Mouse (Mus musculus) midbrain, embryonic 15.5 days (tissue): ENCODE measurements around the gene Sh2d6. TPM values are rescaled to one million over a fixed set of nuclear protein-coding genes. Genes with fewer than 3 reads are reported as not detected.

Experiments used
- ATAC-seq: fragments of 200-750 bp; cut with Nextera tagmentation; replicated peaks from 2 replicates; pipeline ENCODE4 v1.8.0; 2017; ENCODE audit warnings: moderate TSS enrichment
- H3K27ac ChIP-seq: fragments of 300-500 bp; sonication (generic); 2 replicates; pipeline ENCODE4 v1.5.1; 2015; ENCODE audit warnings: mild to moderate bottlenecking, inconsistent platforms
- H3K27me3 ChIP-seq: fragments of 300-500 bp; sonication (generic); replicated peaks from 2 replicates; pipeline ENCODE4 v1.6.1; 2015; ENCODE audit warnings: inconsistent platforms
- H3K36me3 ChIP-seq: fragments of 300-500 bp; sonication (generic); replicated peaks from 2 replicates; pipeline ENCODE4 v1.6.1; 2015; ENCODE audit warnings: inconsistent platforms
- H3K4me1 ChIP-seq: fragments of 300-500 bp; sonication (generic); 2 replicates; pipeline ENCODE4 v1.6.1; 2015; ENCODE audit warnings: inconsistent platforms
- H3K4me2 ChIP-seq: fragments of 300-500 bp; sonication (generic); 2 replicates; pipeline ENCODE4 v1.6.1; 2015; ENCODE audit warnings: inconsistent platforms, mild to moderate bottlenecking, moderate library complexity
- H3K4me3 ChIP-seq: fragments of 300-500 bp; sonication (generic); 2 replicates; pipeline ENCODE4 v1.5.1; 2015; ENCODE audit warnings: mild to moderate bottlenecking, inconsistent platforms
- H3K9ac ChIP-seq: fragments of 300-500 bp; sonication (generic); 2 replicates; pipeline ENCODE4 v1.6.1; 2015; ENCODE audit warnings: mild to moderate bottlenecking, inconsistent platforms
- H3K9me3 ChIP-seq: fragments of 300-500 bp; sonication (generic); 2 replicates; pipeline ENCODE4 v1.6.1; 2016; ENCODE audit warnings: inconsistent platforms
- WGBS: fragments of 180-500 bp; shearing (Covaris S2); methylation state at CpG from one replicate; pipeline ENCODE4 v1.1.7; 2015; ENCODE audit warnings: mixed read lengths; 5-methylcytosine and 5-hydroxymethylcytosine counted together
- polyA plus RNA-seq: library from polyadenylated mRNA; unstranded; fragments of >200 nt; fragmentation: Nextera tagmentation; extraction: Ambion mirVana; gene quantifications from 2 replicates; pipeline ENCODE4 v1.2.1, GENCODE M21; 2015

Gene Sh2d6
- polyA plus RNA-seq, 1 experiment from 2014 or later: 0.65 TPM

GRCm38 (mm10) chr6:72532580-72532979, 11.1 kb upstream of the Sh2d6 start:
- no peaks in the 10 kb centered on the region for H3K27me3 ChIP-seq
- no peak overlapping the region for H3K4me2 ChIP-seq
- peaks cover 23% of the 10 kb centered on the region for H3K4me1 ChIP-seq
- ATAC-seq: no peak
- H3K27ac ChIP-seq: peak overlapping the region; percentile 65
- 69% methylated on average over 4 of the region's 4 CpGs for WGBS
- H3K4me3 ChIP-seq: no peak overlapping the region
- no peaks in the 10 kb centered on the region for H3K9me3 ChIP-seq
- no peaks in the 10 kb centered on the region for H3K36me3 ChIP-seq
- H3K9ac ChIP-seq: no peak overlapping the region

- Histone ChIP-seq H3K9ac (no peak overlapping the region), H3K4me1 (peaks cover 11% of the 10 kb centered on the region), H3K4me2 (no peak overlapping the region), H3K9me3 (no peaks in the 10 kb centered on the region), H3K4me3 (no peak overlapping the region), H3K36me3 (no peaks in the 10 kb centered on the region), H3K27ac (no peak overlapping the region), H3K27me3 (no peaks in the 10 kb centered on the region)
- 79% methylated on average over 10 of the region's 10 CpGs for WGBS
- ATAC-seq: no peak
These were observed 7.1 kb upstream of the Sh2d6 start for GRCm38 (mm10) chr6:72528410-72529151.

DNA sequence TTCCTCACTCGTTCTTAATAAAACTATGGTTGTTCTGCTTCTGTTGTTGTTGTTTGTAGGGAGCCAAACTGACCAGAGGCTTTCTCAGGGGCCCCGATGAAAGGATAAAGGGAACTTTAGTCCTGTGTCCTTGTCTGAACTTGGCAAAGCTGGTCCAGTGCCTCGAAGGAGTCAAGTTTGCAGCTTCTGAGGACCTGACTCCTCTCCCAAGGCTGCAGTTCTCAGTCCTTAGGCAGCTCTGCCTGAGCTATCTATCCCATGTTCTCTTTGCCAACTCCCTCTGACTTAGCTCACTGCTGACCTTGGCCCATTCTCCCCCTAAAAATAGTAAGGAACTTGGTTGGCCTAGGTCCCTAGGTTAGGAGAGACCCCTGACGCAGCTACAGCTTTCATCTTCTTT, 5.6 kb upstream of the Sh2d6 start:
- no peak overlapping the region for H3K9ac ChIP-seq

DNA sequence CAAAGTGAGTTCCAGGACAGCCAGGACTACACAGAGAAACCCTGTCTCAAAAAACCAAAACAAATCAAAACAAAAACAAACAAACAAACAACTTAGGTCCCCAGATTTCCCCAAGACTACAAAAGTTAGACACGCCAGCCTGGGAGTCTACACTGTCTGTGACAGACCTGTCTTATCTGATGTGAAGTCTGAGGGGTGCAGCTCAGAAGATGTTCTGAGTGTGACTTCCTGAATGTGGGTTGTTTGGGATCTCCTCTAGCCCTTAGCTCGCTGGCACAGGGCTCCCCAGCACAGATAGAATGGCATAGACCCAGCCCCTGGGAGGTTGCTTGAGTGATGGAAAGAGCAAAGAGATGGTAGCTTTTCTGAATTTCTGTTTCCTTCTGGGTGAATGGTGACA, 2.7 kb upstream of the Sh2d6 start:
- H3K36me3 ChIP-seq: no peaks in the 10 kb centered on the region

More for the DNA sequence above, 5.6 kb upstream of the Sh2d6 start:
- Histone ChIP-seq H3K27ac (no peak overlapping the region), H3K4me2 (no peak overlapping the region), H3K4me3 (no peak overlapping the region), H3K27me3 (no peaks in the 10 kb centered on the region), H3K36me3 (no peaks in the 10 kb centered on the region), H3K9me3 (no peaks in the 10 kb centered on the region), H3K4me1 (no peaks in the 10 kb centered on the region)
- WGBS: 87% methylated on average over 4 of the region's 4 CpGs
- ATAC-seq: no peak

GRCm38 (mm10) chr6:72523222-72523621, 1.7 kb upstream of the Sh2d6 start:
- no peak overlapping the region for H3K4me2 ChIP-seq
- H3K9me3 ChIP-seq: no peaks in the 10 kb centered on the region
- WGBS: 66% methylated on average over 4 of the region's 4 CpGs
- no peak for ATAC-seq
- no peak overlapping the region for H3K4me3 ChIP-seq
- H3K36me3 ChIP-seq: no peaks in the 10 kb centered on the region
- no peak overlapping the region for H3K9ac ChIP-seq
- no peaks in the 10 kb centered on the region for H3K27me3 ChIP-seq
- H3K4me1 ChIP-seq: peaks cover 33% of the 10 kb centered on the region
- no peak overlapping the region for H3K27ac ChIP-seq

More for the DNA sequence above, 2.7 kb upstream of the Sh2d6 start:
- Histone ChIP-seq H3K9me3 (no peaks in the 10 kb centered on the region), H3K9ac (no peak overlapping the region), H3K27ac (no peak overlapping the region), H3K4me2 (no peak overlapping the region), H3K4me1 (peaks cover 23% of the 10 kb centered on the region), H3K27me3 (no peaks in the 10 kb centered on the region), H3K4me3 (no peak overlapping the region)
- ATAC-seq: no peak
- WGBS: 75% methylated on average over 2 of the region's 2 CpGs

- Histone ChIP-seq H3K36me3 (no peaks in the 10 kb centered on the region), H3K27ac (no peak overlapping the region), H3K4me3 (no peak overlapping the region), H3K27me3 (no peaks in the 10 kb centered on the region), H3K4me1 (peaks cover 33% of the 10 kb centered on the region), H3K9me3 (no peaks in the 10 kb centered on the region), H3K4me2 (no peak overlapping the region), H3K9ac (no peak overlapping the region)
- ATAC-seq: no peak
- WGBS: 90% methylated on average over 5 of the region's 5 CpGs
These were observed 781 bp upstream of the Sh2d6 start for GRCm38 (mm10) chr6:72522288-72522687.

GRCm38 (mm10) chr6:72520904-72521303, 603 bp downstream of the Sh2d6 start:
- Histone ChIP-seq H3K4me1 (peaks cover 33% of the 10 kb centered on the region), H3K4me3 (no peak overlapping the region), H3K9ac (no peak overlapping the region), H3K36me3 (no peaks in the 10 kb centered on the region), H3K4me2 (no peak overlapping the region), H3K27me3 (no peaks in the 10 kb centered on the region), H3K9me3 (no peaks in the 10 kb centered on the region), H3K27ac (peak overlapping the region; percentile 98)
- no peak for ATAC-seq
- 93% methylated on average over 5 of the region's 5 CpGs for WGBS

DNA sequence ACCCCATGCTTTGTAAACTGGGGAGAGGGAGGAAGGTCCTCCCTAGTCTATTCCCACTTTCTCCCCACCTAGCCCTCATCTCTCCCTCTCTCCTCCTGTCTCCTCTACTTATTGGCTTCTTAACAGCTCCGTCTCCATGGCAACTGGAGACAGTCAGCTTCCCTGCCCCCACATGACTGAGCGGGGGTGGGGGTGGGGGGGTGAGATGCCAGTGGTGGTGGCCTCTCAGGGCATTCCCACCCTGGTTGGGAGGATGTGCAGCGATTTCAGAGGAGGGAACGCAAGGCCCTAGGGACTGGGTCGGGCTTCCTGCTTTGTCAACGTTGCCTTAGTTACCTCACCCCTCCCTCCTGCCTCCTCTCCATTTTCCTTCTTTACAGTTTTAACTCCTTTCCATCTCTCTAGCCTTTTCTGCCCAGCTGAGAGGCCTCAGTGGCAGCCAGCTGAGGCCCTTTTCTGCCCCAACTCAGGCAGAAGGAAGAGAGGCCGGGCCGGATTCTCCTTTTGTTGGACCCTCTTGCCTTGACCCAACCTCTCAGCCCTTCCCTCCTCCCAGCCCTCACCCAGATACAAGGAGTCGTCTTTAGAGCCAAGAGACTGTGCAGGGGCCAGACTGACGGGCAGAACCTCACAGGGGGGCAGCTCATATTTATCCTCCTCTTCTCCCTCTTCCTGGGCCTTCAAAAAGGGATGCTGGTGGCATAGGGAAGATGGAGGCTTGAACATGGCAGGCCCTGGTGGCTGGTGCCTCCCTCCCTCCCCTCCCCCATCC, 1.4 kb downstream of the Sh2d6 start:
- 2% methylated on average over 10 of the region's 10 CpGs for WGBS
- H3K9me3 ChIP-seq: no peaks in the 10 kb centered on the region
- H3K9ac ChIP-seq: peak overlapping the region; percentile 22; the same call in 1 of the 2 replicates

GRCm38 (mm10) chr6:72519303-72519702, 2.2 kb downstream of the Sh2d6 start:
- Histone ChIP-seq H3K9ac (peak overlapping the region; percentile 39), H3K9me3 (no peaks in the 10 kb centered on the region), H3K4me1 (peaks cover 33% of the 10 kb centered on the region), H3K4me2 (peak overlapping the region; percentile 46), H3K27me3 (no peaks in the 10 kb centered on the region), H3K27ac (peak overlapping the region; percentile 98), H3K4me3 (peak overlapping the region; percentile 16; the same call in 1 of the 2 replicates), H3K36me3 (no peaks in the 10 kb centered on the region)
- 12% methylated on average over 8 of the region's 8 CpGs for WGBS
- ATAC-seq: peak; percentile 61

More for the DNA sequence above, 1.4 kb downstream of the Sh2d6 start:
- H3K27me3 ChIP-seq: no peaks in the 10 kb centered on the region
- peak; percentile 93 for ATAC-seq
- H3K27ac ChIP-seq: peak overlapping the region; percentile 98
- peak overlapping the region; percentile 11; the same call in 1 of the 2 replicates for H3K4me3 ChIP-seq
- H3K4me2 ChIP-seq: peak overlapping the region; percentile 46
- H3K36me3 ChIP-seq: no peaks in the 10 kb centered on the region
- H3K4me1 ChIP-seq: peaks cover 33% of the 10 kb centered on the region

GRCm38 (mm10) chr6:72518842-72519241, 2.7 kb downstream of the Sh2d6 start:
- ATAC-seq: no peak; the same call in 1 of the 2 replicates
- Histone ChIP-seq H3K9me3 (no peaks in the 10 kb centered on the region), H3K27me3 (no peaks in the 10 kb centered on the region), H3K4me2 (peak overlapping the region; percentile 46), H3K4me1 (peaks cover 35% of the 10 kb centered on the region), H3K36me3 (no peaks in the 10 kb centered on the region), H3K27ac (peak overlapping the region; percentile 98), H3K4me3 (no peak overlapping the region), H3K9ac (no peak overlapping the region)
- 80% methylated on average over 1 of the region's 1 CpGs for WGBS

- Histone ChIP-seq H3K4me2 (no peak overlapping the region), H3K4me3 (no peak overlapping the region), H3K9me3 (no peaks in the 10 kb centered on the region), H3K9ac (no peak overlapping the region), H3K27me3 (no peaks in the 10 kb centered on the region), H3K36me3 (no peaks in the 10 kb centered on the region), H3K27ac (no peak overlapping the region), H3K4me1 (peaks cover 52% of the 10 kb centered on the region)
- WGBS: 93% methylated on average over 6 of the region's 6 CpGs
- no peak for ATAC-seq
These were observed 5.9 kb downstream of the Sh2d6 start for GRCm38 (mm10) chr6:72515644-72516043.

DNA sequence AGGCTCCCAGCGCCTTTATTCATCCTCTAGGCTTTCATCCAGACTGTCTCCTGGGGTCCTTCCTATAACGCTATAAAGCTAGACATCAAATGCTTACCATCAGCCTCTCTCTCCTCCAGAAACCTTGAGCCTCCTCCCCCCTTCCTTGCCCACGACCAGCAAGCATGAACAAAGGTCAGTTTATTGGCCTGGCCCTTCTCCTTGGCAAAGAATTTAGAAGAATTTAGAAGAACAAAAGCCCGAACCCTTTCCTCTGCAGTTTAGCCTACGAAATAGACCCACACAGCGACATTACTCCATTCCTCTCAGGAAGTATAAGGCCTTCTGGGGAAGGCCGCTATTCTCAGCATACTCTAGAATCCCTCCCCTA, 8.5 kb downstream of the Sh2d6 start:
- Histone ChIP-seq H3K9ac (peak overlapping the region; percentile 49), H3K4me3 (peak overlapping the region; percentile 34), H3K4me1 (peaks cover 27% of the 10 kb centered on the region), H3K27me3 (no peaks in the 10 kb centered on the region), H3K36me3 (no peaks in the 10 kb centered on the region), H3K27ac (peak overlapping the region; percentile 95), H3K4me2 (peak overlapping the region; percentile 54), H3K9me3 (no peaks in the 10 kb centered on the region)
- WGBS: 34% methylated on average over 7 of the region's 7 CpGs
- ATAC-seq: peak; percentile 13; the same call in 1 of the 2 replicates
